Mouse (Mus musculus) E14TG2a.4 (cell line): ENCODE measurements at regions not wholly inside any gene's neighbourhood (a gene's known extent, or its start where the extent isn't known, plus 50 kb on each side); places are given as distances from the start of the nearest gene placed in this dataset.

Experiments
- H3K27me3 ChIP-seq: 2 replicates; pipeline ENCODE4 v1.6.1; 2014; ENCODE audit warnings: low read length, control low read depth; ENCODE audit not compliant: insufficient read depth
- H3K36me3 ChIP-seq: 2 replicates; pipeline ENCODE4 v1.6.1; 2014; ENCODE audit warnings: low read length, control low read depth; ENCODE audit not compliant: insufficient read depth
- H3K4me1 ChIP-seq: replicated peaks from 2 replicates; pipeline ENCODE4 v1.6.1; 2014; ENCODE audit warnings: low read depth, low read length, control low read depth
- H3K4me3 ChIP-seq: replicated peaks from 2 replicates; pipeline ENCODE4 v1.5.1; 2014; ENCODE audit warnings: mild to moderate bottlenecking, low read length
- H3K9me3 ChIP-seq: 2 replicates; pipeline ENCODE4 v1.6.1; 2014; ENCODE audit warnings: low read length, control low read depth
- CTCF ChIP-seq: conservative IDR thresholded peaks from 2 replicates; pipeline ENCODE4 v1.5.1; 2014; ENCODE audit warnings: low read length
- NANOG ChIP-seq: IDR thresholded peaks from 2 replicates; pipeline ENCODE4 v1.6.1; 2014; ENCODE audit warnings: borderline replicate concordance, low read length, mixed read lengths
- POU5F1 ChIP-seq: IDR thresholded peaks from 2 replicates; pipeline ENCODE4 v1.6.1; 2014; ENCODE audit warnings: low read length, borderline replicate concordance

DNA sequence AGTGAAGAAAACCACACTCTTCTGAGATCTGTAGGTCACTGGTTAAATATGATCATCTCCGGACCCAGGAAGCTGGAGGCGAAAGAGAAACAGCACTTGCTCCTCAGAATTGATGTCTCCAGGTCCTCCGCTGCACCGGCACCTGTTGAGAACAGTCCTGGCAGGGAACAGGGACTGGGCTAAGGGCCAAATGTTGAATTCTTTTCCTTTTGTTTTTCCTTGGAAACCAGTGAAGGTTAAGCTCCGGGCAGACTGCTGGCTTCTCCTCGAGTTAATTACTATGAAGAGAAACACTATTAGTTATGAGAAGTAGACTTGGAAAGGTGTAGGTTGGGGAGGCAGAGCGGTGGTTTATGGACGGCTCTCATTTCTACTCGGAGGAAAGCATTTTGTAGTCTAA lies 242.7 kb downstream of the Rngtt start:
- Histone ChIP-seq H3K27me3 (no peaks in the 10 kb centered on the region), H3K9me3 (peaks cover 30% of the 10 kb centered on the region), H3K4me1 (peaks cover 7% of the 10 kb centered on the region; the same call in 1 of the 2 replicates), H3K4me3 (no peak overlapping the region), H3K36me3 (0 out of 2 replicates have a peak, but pooled peaks cover 3% of the 10 kb centered on the region)
- TF ChIP-seq NANOG (no peak), CTCF (no peak), POU5F1 (no peak)

GRCm38 (mm10) chr4:33554606-33555005 lies 244.5 kb downstream of the Rngtt start:
- Histone ChIP-seq H3K36me3 (0 out of 2 replicates have a peak, but pooled peaks cover 3% of the 10 kb centered on the region), H3K4me3 (no peak overlapping the region), H3K9me3 (peaks cover 30% of the 10 kb centered on the region), H3K4me1 (peaks cover 7% of the 10 kb centered on the region; the same call in 1 of the 2 replicates), H3K27me3 (no peaks in the 10 kb centered on the region)
- no peak for TF ChIP-seq NANOG
- TF ChIP-seq CTCF = no peak
- no peak for TF ChIP-seq POU5F1

DNA sequence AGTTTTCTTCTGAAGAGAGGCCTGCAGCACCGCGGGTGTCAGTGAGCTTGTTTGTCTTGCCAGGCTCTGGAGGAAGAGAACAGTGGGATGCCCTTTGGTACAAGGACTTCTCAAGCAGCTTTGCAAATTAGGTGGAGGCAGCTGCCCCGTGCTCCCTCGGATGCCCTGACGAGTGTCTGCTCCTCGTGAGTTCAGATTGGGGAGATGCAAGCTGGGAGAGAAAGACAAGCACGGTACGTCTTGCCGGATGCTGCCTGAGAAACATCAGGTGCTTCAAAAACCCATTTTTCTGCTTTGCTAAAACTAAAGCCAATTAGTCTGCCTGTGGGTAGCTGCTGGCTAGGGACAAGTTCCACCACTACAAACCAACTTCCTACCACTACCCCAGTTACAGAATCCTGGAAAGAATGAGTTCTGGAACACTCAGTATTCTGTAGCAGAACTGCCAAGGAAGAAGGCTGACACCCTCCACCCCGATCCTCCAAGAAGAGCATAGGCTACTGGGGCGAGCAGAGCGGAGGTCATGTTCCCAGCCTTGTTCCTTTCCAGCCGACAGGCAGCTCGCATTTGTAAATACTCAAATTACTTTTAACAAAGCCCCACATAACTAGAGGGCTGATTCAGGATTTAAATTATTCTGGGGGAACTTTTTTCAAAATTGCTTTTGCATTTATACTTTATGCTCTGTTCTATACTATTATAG lies 245.3 kb downstream of the Rngtt start:
- Histone ChIP-seq H3K9me3 (peaks cover 29% of the 10 kb centered on the region), H3K36me3 (0 out of 2 replicates have a peak, but pooled peaks cover 3% of the 10 kb centered on the region), H3K27me3 (no peaks in the 10 kb centered on the region), H3K4me1 (peaks cover 7% of the 10 kb centered on the region; the same call in 1 of the 2 replicates), H3K4me3 (no peak overlapping the region)
- TF ChIP-seq POU5F1 (no peak), CTCF (no peak), NANOG (no peak)

- no peak for TF ChIP-seq NANOG
- no peak for TF ChIP-seq CTCF
- TF ChIP-seq POU5F1 = no peak
- no peaks in the 10 kb centered on the region for H3K27me3 ChIP-seq
- H3K36me3 ChIP-seq = 0 out of 2 replicates have a peak, but pooled peaks cover 3% of the 10 kb centered on the region
- peaks cover 7% of the 10 kb centered on the region; the same call in 1 of the 2 replicates for H3K4me1 ChIP-seq
- H3K9me3 ChIP-seq = peaks cover 23% of the 10 kb centered on the region
- no peak overlapping the region for H3K4me3 ChIP-seq
These were observed 245.9 kb downstream of the Rngtt start for GRCm38 (mm10) chr4:33555966-33556365.

DNA sequence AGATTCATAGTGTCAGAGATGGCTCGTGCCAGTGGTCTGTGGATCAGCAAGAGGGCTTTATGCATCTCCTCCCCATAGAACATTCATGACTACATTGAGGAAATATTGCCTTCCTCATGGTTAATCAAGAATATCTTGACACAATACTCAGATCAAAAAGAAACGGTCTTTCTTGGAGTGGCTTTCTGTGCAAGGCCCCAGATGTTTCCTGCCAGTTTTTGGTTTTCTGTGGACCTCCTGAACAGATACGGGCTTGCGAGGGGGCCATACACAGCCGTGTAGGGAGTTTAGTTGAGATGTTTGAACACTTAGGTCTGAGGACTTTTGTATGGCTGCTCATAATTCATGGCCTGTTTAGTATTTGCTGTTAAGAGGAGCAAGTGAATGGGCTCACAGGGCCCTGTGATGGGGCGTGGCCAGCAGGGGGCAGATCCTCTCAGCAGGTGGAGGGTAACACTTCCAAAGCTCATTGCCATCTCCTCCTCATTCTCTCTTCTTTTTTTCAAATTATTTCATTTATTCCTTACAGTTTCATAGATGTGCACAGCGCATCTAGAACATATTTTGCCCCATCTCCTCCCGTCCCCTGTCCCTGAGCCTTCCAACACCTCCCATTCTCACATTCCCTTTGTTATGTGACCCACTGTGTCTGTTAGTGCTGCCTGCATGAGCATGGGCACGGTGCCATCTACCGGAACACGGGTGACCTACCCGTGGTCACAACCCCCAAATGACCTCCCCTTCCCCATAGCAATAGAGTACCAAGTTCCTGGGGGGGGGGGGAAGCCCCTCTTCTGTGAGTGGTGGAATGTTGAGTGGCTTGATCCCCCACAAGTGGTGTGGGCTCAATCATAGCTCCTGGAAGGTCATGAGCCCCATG lies 246.8 kb downstream of the Rngtt start:
- Histone ChIP-seq H3K4me1 (peaks cover 7% of the 10 kb centered on the region; the same call in 1 of the 2 replicates), H3K9me3 (peaks cover 14% of the 10 kb centered on the region), H3K27me3 (no peaks in the 10 kb centered on the region), H3K36me3 (no peaks in the 10 kb centered on the region), H3K4me3 (no peak overlapping the region)
- TF ChIP-seq CTCF (0 out of 2 replicates have a peak, but pooled peaks have one; percentile 4), NANOG (no peak)

DNA sequence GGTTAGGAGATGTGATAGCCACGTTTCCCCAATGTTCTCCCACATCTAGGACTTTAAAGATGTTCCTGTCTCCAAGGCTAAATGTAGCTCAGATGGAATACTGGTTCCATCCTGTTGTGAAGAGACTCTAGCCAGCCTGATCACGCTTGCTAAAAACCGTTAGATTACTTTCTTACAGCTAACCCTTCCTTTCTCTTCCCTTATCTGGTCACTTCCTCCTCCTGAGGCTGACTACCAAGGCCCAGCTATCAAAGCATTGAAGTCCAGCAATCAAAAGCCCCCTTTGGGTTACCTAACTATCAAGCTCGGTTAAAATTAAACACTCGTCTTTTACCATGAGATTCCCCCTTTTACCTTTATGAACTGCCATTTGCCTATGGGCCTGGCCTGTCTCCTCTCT lies 260.2 kb downstream of the Rngtt start:
- no peak for TF ChIP-seq POU5F1
- TF ChIP-seq NANOG = no peak
- no peak for TF ChIP-seq CTCF
- no peak overlapping the region for H3K4me3 ChIP-seq
- H3K9me3 ChIP-seq = no peaks in the 10 kb centered on the region; the same call in 1 of the 2 replicates

DNA sequence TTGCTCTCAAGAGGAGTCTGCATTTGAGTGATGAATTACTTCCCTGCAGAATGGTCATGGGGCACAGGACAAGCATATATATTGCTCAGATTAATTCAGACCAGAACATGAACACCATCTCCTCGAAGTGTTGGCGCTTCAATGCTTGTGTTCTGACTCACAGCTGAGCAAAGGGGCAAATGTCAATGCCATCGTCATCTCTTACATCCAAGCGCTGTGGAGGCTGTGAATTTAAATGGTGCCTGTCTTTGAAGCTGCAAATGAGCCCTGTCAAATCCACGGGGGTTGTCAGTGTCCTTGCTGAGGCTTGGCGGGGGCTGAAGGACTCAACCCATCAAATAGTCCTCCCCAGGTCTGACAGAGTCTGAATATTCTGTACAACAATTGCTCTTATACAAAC lies 261.2 kb downstream of the Rngtt start:
- no peak for TF ChIP-seq NANOG
- no peak for TF ChIP-seq CTCF
- no peak for TF ChIP-seq POU5F1
- Histone ChIP-seq H3K4me1 (no peaks in the 10 kb centered on the region), H3K36me3 (no peaks in the 10 kb centered on the region)

More for the DNA sequence above, 260.2 kb downstream of the Rngtt start:
- H3K27me3 ChIP-seq = 0 out of 2 replicates have a peak, but pooled peaks cover 3% of the 10 kb centered on the region
- H3K4me1 ChIP-seq = no peaks in the 10 kb centered on the region
- no peaks in the 10 kb centered on the region for H3K36me3 ChIP-seq

DNA sequence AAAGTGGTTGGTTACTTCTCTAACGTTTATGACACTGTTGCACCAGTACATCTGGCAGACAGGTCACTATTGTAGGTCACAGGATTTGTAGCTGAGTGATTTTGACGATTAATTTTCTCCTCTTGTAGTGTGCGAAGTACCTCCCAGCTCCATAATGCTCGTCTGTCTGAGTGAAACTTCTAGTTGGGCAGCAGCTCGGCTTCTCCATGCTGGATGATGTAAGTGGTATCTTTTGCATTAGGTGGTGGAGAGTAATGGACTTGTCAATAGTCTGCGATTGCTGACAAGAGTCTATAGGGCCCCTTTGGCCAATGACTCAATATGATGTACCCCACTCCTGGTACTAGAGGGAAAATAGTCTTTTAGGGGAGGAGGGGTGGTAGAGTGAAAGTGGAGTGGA lies 267.5 kb downstream of the Rngtt start:
- Histone ChIP-seq H3K36me3 (no peaks in the 10 kb centered on the region), H3K4me1 (0 out of 2 replicates have a peak, but pooled peaks cover 2% of the 10 kb centered on the region), H3K9me3 (peaks cover 9% of the 10 kb centered on the region), H3K27me3 (peaks cover 11% of the 10 kb centered on the region; the same call in 1 of the 2 replicates), H3K4me3 (no peak overlapping the region)
- TF ChIP-seq CTCF = no peak
- no peak for TF ChIP-seq NANOG
- no peak for TF ChIP-seq POU5F1

More for the DNA sequence above, 261.2 kb downstream of the Rngtt start:
- Histone ChIP-seq H3K4me3 (no peak overlapping the region), H3K27me3 (0 out of 2 replicates have a peak, but pooled peaks cover 3% of the 10 kb centered on the region), H3K9me3 (no peaks in the 10 kb centered on the region; the same call in 1 of the 2 replicates)
